Mouse (Mus musculus) adipocyte (in vitro differentiated cells): ENCODE data around the gene Usp35.

ENCODE experiments used
- DNase-seq: peaks from one replicate; pipeline ENCODE4 v3.0.0-alpha.2; 2016; ENCODE audit warnings: low spot score

The Usp35 gene

DNA sequence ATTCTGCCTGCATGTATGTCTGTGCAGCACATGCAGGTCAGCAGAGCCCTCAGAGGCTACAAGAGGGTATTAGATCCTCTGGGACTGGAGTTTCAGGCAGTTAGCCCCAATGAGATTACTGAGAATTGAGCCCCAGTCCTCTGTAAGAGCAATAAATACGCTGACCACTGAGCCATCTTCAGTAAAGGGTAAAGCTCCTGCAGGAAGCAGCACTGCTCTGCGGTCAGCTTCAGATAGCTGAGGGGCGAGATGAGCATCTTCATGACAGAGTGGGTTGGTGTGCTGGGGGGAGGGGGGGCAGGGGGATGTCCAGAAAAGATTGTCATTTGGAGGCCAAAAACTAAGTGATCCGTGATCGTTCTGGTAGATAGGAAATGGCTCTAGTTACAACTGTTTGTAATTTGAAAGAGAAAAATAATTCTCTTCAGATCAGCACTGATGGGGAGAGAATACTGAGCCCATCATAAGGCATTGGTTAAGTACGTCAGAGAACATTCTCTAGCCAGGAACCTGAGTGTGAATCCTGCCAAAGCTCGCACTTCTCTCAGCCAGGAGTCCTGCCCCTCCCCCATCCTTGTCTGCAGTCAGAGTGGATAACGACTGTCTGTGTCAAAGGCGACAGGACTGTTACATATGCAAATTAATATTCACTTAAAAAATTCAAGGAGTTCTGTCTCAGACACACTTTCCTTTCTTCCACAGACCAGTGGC lies 14.4 kb upstream of the Usp35 start:
- DNase-seq, result no peak

DNA sequence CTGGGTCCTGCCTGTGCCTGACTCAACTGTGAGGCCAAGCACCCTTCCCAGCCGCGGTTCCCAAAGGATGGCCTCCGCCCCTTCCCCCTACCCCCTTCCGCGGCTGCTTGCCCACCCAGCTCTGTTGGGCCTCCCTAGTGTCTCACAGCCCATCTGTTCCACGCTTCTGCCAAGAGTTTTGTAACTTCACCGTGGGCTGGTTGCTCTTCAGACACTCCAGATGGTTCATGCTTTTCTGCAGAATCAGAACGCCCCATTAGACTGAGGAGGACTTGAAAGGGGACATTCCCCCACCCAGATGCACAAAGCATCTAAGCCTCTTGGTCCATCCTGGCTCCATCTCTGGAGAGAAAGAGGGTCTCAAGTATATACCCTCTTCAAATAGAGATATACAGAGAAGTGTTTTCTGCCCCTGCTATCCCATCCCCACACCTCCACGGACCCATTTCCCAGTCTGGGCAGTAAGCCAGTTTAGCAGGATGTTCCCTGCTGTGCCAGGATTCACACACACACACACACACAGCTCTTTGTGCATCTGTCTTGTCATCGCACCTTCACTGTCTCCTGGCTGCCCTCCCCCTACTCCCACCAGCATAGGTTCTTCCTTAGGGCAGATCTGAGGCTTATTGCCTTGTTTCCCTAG lies 13.5 kb upstream of the Usp35 start:
- no peak for DNase-seq

DNA sequence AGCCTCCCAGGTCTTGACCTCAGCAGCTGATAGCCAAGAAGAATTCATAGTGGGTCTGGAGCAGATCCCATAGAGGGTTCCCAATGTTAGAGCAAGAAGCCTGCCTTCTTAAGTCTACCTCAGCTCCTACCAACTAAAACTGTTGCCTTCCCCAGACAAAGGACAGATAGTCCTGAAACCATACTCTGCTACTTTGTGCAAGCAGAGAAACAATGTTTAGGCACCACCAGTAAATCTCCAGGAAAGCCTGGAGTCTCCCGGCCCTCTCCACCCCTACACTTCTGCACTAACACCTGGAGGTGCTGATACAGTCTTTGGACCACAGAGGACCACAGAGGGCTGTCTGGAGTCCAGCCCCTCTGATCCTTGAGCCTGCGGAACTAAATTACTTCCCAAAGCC lies 12.8 kb upstream of the Usp35 start:
- DNase-seq, result no peak

DNA sequence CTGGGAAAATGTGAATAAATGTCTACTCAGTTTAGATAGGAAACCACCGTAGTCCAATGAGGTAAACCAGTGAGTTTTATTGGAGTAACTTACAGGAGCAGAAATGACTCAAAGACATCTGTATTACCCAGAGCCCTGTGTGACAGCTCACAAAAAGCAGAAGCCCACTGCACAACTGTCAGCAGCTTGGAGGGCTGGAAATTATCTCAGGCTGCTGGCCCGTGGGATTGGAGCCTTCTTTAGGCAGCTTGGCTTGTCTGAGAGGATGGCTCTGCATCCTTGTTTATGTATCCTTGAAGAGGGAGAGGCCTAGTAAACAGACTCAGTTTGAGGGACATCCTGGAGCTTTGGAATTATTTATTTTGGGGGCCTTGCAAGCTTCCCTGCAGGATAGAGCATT lies 11.1 kb upstream of the Usp35 start:
- DNase-seq, result no peak

DNA sequence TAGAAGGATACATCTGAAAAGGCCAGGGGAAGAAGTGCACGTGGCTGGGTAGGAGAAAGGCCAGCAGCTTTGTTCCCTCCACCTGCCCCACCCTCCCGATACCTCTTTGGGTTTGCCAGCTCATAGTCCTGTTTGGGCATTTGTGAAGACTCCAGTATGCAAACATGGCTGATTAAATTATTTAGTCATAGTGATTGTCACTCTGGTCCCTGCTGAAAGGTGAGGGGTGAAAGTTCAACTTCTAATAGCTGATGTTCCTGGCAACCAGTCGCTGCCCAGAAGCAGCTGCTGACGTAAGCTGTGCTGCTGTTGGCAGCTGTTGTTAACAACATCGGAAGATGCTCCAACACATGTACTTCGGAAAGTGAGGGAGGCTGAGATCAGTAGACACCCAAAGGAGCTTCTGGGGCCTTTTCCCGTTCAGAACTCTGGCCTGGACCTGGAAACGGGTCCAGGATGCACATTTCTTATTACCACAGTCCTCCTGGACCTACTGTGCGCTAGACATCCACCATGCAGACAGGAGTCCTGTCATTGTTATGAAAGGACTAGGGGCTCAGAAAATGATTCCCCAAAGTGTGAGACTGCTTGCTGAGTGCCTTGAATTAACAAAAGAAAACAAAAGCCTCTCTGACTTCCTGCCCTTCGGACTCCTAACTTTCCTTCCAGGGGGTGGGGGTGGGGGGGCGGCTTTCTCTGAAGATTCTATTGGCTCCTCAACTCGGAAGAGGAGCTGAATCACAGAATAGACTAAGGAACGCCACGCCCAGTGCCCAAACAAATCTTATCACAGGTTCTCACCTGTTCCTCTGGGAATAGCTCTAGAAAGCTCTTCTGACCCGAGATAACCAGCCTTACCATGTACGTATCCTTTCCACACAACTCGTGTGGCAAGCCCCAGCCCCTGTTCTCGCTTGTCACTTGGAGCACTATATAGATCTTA lies 9.4 kb upstream of the Usp35 start:
- peak; percentile 15 for DNase-seq

DNA sequence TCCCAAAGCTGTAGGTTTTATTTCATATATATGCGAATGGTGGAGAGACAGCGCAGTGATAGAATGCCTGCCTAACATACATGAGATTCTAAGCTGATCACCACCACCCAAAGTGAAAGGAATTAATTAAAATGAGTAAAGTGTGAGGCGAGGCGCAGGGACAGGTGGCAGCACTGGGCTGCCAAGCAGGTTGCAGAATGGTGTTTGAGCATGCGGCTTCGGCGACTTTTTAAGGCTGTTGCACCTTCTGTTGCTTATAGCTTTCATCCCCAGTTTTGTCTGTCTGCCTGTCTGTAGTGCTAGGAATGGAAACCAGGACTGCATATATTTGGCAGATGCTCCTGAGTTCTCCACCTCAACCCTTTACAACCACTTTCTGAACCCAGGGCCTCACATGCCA lies 7.8 kb upstream of the Usp35 start:
- DNase-seq, result no peak

DNA sequence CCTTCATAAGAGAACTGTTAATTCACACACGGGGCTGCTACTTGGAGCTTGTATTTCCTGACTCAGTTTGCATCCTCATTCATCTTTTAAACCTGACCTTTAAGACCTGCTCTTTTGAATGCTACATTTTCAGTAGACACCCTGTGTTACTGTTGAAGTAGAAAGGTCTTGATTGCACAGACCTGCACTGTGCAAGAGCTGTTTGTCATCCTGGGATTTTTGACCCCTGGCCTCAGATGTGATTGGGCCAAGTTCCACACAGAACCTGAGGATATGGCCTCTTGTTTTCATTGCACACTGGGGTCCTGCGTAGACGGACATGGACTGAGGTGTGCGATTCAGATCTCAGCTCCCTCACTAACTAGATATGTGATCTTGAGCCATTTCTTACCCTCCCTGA lies 6.8 kb upstream of the Usp35 start:
- DNase-seq, result no peak

DNA sequence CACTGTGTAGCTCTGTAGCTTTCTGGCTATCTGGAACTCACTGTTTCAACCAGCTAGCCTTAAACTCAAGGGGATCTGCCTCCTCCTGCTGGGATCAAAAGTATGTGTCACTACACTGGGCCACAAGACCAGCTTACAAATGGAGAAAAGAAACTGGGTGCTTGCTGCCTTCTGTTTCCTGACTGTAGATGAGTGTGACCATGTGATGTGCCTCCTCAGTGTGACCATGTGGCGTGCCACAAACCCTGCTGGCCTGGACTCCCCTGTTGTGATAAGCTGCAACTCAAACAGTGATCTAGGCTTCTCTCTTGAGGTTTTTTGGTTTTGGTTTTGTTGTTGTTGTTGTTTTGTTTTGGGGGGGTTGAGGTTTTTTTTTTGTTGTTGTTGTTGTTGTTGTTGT lies 4.9 kb upstream of the Usp35 start:
- no peak for DNase-seq

DNA sequence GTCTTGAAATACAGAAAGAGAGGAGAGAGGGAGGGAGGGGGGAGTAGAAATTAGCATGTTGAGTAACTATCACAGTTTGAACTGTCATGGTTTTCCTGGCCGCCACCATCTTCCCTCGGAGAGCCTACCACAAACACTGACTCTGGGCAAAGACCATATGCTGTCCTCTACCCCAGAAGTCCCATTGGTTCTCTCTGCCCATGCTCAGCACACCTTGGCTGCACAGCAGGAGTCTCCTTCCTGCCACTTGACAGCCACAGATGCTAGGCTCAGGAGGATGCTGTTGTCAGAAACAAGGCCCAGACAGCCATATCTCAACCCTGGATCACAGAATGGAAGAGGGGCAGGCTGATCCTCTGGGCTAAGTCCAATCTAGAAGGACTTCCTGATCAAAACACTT lies 2.6 kb upstream of the Usp35 start:
- DNase-seq, result no peak

DNA sequence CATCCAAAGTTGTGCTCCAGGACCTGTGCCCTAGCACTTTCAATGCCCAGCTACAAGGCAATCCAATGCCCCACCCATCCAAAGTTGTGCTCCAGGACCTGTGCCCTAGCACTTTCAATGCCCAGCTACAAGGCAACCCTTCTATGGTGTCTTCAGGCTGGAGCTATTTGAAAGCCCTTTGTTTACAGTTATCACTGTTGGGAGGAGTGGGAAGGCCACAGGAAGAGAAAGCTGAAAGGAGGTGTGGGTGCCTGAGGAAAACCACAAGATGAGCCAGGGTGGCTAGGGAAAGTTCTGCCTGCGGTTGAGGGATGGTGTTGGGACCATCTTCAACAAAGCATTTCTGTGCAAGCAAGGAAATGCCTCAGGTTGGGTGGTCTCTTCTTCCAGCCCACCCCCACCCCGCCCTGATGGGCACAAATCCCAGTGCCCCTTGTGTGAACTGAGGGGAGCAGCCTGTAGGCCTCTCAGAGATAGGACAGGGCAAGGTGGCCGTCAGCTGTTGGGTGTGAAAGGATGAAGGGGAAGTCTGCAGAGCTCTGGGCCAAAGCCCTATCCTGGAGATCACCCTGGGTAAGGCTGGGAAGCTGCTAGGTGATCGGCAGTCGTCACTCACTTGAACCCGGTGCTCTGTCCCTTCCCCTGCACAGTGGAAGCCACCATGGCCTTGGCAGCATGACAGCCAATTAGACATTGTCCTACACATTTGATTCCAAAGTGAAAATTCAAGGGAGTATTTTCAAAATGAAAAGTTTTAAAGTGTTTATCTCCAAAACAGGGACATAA lies 1.5 kb upstream of the Usp35 start:
- DNase-seq, result peak; percentile 68

DNA sequence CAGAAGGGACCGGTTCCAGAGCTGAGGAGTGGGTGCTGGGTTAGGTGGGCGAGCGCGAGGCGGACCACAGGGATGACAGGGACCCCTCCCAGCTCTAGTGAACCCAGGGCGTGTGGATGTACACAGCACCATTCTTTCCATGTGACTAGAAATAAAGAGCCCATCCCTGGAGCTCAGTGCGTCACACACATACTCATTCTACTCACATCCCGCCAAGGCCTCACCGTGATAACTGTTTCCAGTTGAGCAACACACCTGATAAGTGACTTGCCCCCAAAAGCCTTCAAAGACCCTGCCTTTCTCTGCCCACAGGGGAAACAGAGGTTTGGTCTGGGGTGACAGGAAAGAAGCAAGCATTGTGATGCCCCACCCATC lies 834 bp upstream of the Usp35 start:
- peak; percentile 58 for DNase-seq

DNA sequence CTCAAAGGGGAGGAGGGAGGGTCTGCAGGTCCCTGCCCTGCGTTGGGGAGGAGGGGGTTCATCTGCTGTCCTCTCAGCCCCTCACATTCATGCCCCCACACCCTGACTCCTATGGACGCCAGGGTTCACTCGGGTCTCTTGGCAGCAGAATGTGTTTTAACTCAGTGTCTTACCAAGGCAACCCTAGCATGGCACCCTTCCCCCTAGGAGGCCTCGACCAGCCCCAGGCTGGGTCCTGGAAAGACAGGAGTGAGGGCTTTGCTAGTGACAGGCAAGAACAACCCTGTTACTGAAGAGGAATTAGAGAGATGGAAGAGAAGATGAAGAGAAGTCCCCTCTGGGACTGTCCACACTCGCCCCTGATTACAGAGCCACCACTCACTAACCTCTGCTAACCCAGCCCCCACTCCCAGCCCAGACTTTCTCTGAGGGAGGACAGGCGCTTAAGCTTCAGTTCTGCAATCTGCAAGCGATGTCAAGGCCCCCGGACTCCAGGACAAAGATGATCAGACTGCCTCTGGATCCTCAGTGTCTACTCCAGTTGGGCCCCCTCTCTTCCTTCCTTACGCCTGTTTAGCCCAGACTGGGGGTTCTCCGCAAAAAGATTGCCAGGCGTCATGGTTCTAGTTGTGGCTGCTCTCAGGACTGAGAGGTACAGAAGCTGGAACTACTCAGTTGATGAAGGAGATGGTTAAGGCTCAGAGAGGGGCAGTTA lies 732 bp downstream of the Usp35 start:
- no peak for DNase-seq

DNA sequence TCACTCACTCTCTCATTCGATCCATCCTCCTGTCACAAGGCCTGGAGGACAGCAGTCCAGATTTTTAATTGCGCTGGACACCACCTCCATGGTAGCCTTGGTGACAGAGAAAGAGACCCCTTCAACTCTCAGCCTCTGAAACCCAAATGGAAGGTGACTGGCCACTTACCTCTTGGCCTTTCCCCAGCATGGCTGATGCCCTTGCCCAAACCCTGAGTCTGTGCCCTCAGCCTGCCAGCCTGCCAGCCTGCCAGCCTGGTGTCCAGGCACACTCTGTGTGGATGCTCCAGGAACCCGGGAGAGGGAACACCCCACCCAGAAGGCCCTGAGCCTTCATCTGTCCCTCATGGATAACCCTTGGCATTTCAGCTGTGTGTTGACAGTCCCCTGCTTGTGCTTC lies 2.1 kb downstream of the Usp35 start:
- no peak for DNase-seq

DNA sequence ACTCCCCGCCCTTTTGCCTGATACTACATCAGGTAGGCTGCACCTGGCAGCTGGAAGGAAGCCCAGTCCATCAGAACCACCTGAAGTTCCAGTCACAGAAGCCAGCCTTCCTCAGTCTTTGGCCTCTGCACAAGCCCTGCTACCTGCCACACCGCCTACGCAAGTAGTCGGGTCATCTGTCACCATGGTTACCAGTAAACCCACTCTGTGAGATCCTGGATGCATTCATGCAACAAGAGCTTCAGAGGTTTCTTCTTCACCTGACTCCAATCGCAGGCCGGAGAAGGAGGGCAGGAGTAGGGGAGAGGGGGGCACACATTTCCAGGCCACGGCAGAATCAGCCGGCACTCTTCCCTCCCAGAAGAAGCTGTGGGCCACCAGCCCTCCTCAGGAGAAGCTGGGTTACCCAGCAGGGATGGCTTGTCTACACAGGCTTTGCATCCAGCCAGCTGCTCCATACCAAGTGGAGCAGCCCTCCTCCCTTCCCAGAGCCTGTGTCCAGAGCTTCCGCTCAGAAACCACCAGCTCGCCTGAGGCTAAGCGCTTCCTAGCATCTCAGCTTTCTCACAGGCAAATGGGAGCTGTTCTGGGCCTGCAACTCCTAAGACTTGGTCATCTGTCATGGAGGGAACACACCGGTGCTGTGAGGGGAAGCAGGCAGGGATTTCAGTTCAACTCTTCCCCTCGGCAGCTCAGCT lies 2.8 kb downstream of the Usp35 start:
- DNase-seq, result no peak

DNA sequence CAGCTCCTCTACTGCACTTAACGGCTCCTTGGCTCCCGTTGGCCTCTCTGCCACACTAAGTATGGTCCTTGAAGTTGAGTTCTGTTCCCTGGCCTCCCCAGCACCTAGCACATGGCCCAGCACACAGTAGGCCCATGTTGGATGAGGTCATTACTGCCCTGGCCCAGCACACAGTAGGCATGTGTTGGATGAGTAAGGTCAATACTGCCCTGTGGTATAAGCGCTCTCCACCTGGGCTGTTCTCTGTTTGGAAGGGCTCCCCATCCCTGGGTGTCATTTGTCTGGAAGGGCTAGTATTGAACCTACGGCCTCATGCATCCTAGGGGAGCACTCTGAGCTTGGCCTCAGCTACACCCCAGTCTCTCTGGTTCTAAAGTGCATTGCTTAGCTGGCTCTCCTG lies 4.4 kb downstream of the Usp35 start:
- no peak for DNase-seq

DNA sequence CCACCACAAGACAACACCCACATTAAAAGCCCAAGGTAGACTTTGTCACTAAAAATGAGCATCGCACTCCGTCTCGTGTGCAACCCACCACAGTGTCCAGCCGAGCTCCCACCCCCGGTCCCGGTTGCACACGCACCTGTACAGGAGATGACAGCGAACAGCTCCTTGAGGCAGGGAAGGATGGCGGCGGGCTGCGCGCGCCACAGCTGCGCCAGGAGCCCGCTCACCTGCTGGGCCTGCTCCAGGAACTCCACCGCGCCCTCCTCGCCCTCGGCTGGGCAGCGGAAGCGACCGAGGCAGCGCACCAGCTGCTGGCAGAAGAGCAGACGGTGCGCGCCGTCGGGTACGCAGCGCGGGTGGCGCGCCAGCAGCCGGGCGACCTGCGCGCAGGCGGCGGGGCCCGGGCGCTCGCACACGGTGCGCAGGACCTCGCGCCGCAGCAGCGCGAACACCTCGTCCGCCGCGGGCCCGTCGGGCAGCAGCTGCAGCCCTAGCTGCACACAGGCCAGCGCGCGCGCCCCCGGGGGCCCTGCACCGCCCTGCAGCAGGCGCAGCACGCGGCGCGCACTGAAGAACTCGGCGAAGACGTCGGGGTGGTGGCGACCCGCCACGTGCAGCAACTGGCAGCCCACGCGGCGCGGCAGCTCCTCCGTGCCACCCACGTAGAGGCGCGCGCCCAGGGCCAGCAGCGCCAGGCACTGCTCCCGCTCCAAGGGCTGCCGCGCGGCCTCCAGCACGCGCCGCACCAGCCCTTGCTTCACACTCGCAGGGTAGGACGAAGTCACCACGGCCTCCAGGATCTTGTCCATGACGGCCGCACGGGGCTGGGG lies 6.4 kb downstream of the Usp35 start:
- no peak for DNase-seq

DNA sequence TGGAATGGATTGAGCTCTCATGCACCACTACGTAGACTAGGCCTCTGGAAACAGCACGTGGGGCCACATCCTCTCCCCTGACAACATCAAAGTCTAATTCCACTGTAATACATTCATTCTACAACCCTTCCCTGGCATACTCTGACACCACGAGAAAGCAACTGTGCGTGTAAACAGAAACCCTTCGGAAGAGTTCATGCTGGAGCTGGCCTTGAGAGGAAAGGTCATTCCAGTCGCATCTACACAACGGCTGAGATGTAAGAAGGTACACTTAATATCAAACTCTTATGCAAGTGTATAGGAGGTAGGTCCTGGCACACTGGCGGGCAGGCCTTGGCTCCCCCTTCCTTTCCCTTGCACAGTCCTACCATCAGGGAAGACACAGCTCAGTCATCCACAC lies 7.5 kb downstream of the Usp35 start:
- no peak for DNase-seq

DNA sequence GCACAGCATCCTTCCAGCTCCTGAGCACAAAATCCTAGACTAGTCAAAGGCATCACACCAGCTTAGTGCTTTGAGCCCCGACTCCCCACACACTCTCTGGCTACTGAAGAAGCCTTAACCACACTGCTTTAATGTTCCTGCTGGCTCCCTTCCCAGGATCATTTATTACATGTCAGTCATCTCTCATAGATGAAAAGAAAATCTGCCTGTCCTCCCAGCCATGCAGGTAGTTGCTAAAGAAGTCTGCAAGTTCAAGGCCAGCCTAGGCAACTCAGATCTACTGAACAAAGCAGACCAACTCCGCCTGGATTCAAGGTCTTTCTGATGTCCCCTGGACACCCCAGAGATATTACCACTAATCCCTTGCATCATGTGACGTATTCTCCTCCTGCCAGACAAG lies 14.1 kb downstream of the Usp35 start:
- DNase-seq, result no peak

DNA sequence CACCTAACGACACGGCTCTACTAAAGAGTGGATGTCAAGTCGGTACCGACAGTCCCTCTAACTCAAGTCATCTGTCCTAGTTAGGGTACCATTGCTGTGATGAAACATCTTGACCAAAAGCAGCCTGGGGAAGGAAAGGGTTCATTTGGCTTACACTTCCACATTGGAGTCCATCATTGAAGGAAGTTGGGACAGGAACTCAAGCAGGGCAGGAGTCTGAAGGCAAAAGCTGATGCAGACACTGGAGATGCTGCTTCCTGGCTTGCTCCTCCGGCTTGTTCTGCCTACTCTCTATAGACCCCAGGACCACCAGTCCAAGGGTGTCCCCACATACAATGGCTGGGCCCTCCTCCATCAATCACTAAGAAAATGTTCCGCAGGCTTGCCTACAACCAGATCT lies 16.2 kb downstream of the Usp35 start:
- DNase-seq, result no peak

DNA sequence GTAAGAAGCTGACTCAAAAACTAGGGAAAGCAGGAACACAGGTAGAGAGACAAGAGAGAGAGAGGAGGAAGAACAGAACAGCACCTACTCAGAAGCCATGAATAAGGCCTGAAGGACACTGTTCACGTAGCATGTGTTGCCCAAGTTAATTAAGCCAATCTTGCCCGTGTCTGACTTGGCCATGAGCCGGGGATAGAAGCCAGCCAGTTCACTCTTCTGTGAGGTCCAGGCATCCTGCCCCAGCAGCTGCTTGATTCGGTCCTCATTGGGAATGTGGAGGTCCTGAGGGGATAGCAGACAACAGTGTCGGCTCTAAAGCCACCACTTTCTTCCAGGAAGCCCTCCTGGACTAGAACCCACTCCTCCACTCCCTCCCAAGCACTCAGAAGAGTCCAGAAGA lies 17.2 kb downstream of the Usp35 start:
- DNase-seq, result no peak
